Mouse (Mus musculus) liver, embryonic 14.5 days (tissue): ENCODE data around the gene Heatr6.

ENCODE experiments used
- CTCF ChIP-seq: IDR thresholded peaks from 2 replicates; pipeline ENCODE4 v1.5.1; 2016; ENCODE audit warnings: antibody characterized with exemption, low read depth, control low read depth
- EP300 ChIP-seq: IDR thresholded peaks from 2 replicates; pipeline ENCODE4 v1.6.1; 2016; ENCODE audit warnings: antibody characterized with exemption, low read depth

- TF ChIP-seq CTCF (no peak), EP300 (no peak)
Observed at GRCm38 (mm10) chr11:83731116-83731515, 22.4 kb upstream of the Heatr6 start.
